Mouse (Mus musculus) cerebellum, adult 9-11 months (tissue): Measurements from ENCODE around the gene Col25a1.

ENCODE experiments used
- DNase-seq: peaks from one replicate; pipeline ENCODE4 v3.0.0; 2022

Gene Col25a1

DNA sequence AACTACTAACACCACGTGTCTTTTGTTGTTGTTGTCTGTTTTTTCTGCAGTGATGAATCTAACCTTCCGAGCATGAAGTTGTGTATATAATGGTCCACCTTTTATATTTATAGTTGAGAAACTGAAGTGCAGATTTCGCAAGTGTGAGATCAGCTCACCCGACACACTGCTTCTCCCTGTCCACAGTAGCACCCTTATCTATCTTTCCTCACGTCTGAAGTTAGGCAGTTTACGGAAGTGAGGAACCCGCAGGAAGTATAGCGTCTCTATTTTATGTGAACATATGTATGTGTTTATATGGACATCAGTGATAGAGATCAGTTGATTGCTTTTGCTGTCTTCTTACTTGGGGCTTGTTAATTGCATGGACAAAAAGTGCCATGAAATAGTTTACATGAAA lies 463.7 kb downstream of the Col25a1 start:
- no peak for DNase-seq

DNA sequence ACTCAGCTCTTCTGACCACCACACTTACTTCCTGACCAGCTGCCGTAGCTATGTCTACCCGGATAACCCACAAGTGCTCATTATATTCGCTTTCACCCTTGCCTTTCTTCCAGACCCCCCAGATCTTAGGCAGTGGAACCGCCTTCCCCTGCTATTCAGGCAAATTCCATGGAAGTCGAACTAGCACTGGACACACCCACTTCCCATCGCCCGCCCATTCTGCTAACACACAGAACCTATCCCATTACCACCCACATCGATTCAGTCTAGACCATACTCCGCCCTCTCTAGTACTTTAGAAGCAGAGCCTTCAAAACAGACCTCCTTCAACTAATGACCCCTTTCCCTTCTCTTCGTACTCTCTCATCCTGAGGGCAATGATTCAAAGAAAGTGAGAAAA lies 470.2 kb downstream of the Col25a1 start:
- no peak for DNase-seq

DNA sequence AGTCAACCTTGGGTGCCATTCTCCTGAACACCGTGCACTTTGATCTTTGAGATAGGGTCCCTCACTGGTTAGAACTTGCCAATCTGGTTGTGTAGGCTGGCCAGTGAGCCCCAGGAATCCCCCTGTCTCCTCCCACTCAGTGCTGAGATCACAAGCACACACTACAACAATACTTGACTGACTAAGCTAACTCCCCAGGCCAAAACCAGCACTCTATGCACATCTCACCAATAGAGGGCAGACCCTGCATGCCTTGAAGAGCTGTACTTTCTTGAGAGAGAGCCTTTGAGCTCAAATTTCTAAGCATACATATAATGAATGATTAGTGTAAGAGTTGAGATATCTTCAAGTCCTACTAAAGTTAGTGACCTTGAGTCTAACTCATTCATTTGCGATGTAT lies 476.6 kb downstream of the Col25a1 start:
- no peak for DNase-seq

DNA sequence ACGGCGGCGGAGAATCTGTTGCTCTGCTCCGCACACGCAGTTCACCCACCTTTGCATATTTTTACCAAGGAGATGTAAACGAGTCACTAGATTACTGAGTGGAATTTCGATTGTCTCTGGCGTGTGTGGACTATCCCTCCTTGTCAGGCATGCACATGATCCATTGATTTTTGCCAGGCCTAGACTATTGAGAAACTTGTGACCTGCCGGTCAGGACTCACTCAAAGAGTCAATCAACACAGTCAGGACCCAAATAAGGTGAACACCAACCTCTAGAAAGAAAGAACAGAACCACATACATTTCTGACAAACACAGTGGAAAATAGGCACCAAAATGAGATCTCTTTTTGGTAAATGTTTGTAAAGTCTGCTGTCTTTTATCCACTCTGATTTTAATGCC lies 483.1 kb downstream of the Col25a1 start:
- no peak for DNase-seq

DNA sequence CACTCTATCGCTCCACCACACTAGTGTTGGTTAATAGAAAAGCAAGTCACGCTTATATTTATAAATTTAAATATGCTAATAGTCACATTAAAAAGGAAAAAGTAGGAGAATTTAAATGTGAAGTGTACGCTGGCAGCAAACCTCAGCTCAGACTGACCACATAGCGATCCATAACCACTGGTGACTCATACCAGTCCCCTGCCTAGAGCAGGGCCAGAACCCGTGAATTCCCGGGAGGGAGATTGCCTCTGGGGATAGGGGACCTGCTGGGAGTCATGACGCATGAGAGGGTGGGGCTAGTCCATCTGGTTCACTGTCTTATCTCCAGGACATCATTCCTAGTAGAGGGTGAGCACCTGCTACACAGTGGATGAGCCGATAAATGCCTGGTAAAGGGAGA lies 484.3 kb downstream of the Col25a1 start:
- DNase-seq, result no peak

DNA sequence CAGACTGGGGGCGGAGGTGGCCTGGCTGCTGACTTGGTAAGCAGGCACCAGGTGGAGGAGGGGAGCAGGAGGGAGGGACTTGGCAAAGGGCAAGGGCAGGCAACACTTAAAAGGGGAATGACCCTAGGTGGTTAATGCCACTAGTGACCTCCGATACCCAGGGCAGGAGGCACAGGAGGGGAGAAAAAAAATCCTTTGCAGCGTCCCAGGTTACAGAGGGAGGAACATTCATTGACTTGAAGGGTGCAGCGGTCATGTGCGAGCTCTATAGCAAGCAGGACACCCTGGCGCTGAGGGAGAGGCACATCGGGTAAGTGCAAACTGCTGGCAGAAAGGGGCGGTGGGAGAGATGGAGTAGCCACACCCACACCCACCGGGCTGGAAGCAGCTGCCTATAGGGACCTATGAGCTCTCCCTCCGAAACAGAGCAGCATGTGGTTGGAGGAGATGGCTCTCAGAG lies 486.2 kb downstream of the Col25a1 start, which contains the start of gene Etnppl:
Etnppl (plus strand) TSS at position 10 of the 460 bp plus-strand sequence.
- DNase-seq, result peak; percentile 4

DNA sequence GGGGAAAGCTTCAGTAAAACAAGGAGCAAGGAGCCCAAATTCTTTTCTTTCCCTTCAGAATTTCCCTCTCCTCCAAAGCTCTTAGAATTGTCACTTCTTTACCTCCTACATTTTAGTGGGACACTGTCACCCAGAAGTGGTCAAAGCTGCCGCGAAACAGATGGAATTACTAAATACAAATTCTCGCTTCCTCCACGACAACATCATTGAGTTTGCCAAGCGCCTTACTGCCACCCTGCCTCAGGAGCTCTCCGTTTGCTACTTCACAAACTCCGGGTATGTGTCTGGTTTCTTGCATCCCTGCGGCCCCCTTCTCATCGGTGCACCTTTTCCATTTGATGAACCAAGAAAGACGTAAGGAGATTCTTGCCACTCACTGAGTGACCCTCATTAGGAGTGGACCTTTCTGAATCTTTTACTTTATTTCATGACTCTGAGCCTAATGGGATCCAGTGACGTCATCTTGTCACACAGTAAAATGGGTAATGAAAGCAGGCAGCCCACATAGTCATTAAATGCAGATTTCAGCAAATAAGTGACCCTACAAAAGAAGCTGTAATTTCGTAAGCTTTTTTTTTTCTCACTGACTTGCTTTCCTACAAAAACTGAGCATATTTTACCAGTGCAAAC lies 489.3 kb downstream of the Col25a1 start:
- no peak for DNase-seq

DNA sequence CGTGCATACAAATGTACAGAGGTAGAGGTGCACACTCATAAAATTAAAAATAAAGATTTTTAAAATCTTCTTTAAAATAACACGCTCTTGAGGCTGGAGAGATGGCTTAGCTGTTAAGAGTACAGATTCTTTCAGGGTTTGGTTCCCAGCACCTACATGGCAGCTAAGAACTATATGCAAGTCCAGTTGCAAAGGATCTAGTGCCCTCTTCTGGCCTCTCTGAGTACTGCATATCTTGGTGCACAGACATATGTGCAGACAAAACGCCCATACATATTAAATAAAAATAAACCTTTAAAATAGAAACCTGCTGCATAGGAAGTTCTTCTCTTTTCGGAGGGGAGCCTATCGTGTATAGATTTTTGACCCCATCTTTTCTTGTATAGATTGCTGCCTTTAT lies 497.1 kb downstream of the Col25a1 start:
- DNase-seq, result no peak

DNA sequence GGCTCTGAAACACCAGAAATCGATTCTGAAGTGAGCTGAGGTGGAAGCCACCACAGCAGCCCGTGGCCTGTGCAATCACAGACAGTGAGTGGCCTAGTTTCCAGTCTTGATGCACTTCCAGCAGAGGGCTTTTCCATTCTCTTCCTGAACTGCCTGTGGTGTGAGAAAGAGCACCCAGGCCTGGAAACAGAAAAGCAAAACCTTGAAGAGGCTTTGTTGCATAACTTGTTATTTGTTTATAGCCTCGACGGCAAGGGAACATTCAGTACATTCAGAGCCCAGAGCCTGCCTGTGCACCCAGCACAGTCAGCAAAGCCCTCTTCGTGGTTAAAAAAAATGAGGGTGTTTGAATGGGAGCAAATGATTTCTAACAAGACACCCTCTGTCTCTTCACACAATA lies 502.6 kb downstream of the Col25a1 start:
- peak; percentile 40 for DNase-seq

DNA sequence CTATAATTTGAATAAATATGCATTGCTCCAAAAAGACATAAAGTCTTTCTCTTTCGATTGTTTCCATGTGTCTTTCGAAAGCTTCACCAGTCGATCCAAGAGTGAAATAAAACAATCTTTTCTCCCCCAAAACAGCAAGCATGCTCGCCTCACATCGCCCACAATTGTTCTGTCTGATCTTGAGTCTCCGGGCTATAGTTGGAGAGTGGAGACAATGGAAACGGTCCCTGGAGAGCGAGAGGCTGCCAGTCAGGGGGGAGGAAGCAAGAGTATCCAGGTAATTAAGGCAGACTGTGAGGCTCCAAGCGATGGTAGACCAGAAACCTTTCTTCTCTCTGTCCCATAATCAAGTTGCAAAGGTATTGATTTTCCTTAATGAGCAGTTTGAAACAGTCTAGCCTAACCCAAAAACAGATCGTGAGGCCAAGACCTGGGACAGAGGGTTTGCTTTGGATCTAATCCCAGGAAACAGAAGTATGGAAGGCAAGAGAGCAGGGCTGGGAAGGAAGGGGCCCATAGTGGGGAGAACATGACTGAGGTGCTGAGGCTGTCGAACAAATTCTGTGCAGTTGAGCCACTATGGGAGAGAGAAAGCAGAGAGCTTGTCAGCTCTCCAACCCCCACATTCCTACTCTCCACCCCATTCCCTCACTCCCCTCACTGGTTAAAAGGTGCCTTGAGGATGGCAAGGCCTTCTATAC lies 515.0 kb downstream of the Col25a1 start:
- DNase-seq, result no peak
